Mouse (Mus musculus): Measurements from ENCODE around the gene Mrnip. TPM values are rescaled to one million over a fixed set of nuclear protein-coding genes. Genes with fewer than 3 reads are reported as not detected.

Mrnip gene
- total RNA-seq, 1 experiment, result 13.0 TPM

DNA sequence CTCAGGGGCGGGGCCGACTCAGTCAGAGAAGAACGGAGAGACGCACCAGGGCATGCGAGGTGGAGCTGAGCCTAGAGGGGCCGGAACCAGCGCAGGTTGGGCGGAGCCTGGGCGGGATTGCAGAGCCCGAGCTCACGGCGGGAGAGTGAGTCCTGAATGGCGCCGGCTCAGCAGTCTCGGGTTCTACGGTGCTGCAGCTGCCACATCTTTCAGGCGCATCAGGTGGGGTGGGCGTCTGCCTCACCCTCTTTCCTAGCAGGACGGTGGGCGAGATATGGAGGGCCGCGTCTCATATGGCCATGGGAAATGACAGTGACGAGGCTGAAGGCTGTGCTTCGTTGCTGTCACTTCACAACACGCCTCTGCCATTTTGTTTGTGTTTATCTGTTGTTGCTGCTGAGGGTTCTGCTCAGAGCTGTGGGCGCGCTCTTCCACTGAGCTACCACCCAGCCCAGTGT, 515 bp downstream of the Mrnip start:
- peaks cover 17% of the 10 kb centered on the region for H3K36me3 ChIP-seq (ENCODE audit: control insufficient read depth, insufficient read depth, low read length, poor library complexity, severe bottlenecking)
- peaks cover 0 to 4% of the 10 kb centered on the region in 2 experiments; a peak in 1 of 4 replicates for H3K4me1 ChIP-seq (ENCODE audit: control insufficient read depth in 2 of 2, insufficient read depth in 2 of 2, low read length in 2 of 2, poor library complexity in 1 of 2)
- H3K27ac ChIP-seq (ENCODE audit: insufficient read depth, low read depth, low read length, poor library complexity, severe bottlenecking), result no peak overlapping the region; the same call in 1 of the 2 replicates
- H3K4me3 ChIP-seq (ENCODE audit: insufficient read depth in 1 of 2, low read depth in 1 of 2, low read length in 2 of 2, poor library complexity in 1 of 2, severe bottlenecking in 1 of 2), result peak overlapping the region; percentile 89 to 90
- no peak for TF ChIP-seq ZNF384 (IDR thresholded peaks at IDR 0.05; ENCODE audit: low read depth, low read length)
- peak; percentile 61; the same call in 1 of the 2 replicates for TF ChIP-seq HCFC1 (IDR thresholded peaks at IDR 0.05; ENCODE audit: borderline replicate concordance, insufficient read depth, low read length)
- no peak for TF ChIP-seq CHD2 (IDR thresholded peaks at IDR 0.05; ENCODE audit: low read depth, low read length)
- no peak for TF ChIP-seq ZC3H11A (IDR thresholded peaks at IDR 0.05; ENCODE audit: borderline replicate concordance, low read depth, low read length)
- TF ChIP-seq MAFK (IDR thresholded peaks at IDR 0.05; ENCODE audit: insufficient read depth, low read depth, low read length), result no peak
- peak; percentile 98 for DNase-seq (ENCODE audit: low read depth, low spot score)
- H3K9ac ChIP-seq (ENCODE audit: insufficient read depth, low read depth, low read length, poor library complexity, severe bottlenecking), result peak overlapping the region; percentile 90
- in situ Hi-C loops (cut with MboI; ENCODE audit: low sequenced_read_pairs in 2 of 2, unreplicated experiment in 2 of 2), result no loop called here
- no peaks in the 10 kb centered on the region for H3K9me3 ChIP-seq (ENCODE audit: control insufficient read depth, insufficient read depth, low read depth, low read length)

DNA sequence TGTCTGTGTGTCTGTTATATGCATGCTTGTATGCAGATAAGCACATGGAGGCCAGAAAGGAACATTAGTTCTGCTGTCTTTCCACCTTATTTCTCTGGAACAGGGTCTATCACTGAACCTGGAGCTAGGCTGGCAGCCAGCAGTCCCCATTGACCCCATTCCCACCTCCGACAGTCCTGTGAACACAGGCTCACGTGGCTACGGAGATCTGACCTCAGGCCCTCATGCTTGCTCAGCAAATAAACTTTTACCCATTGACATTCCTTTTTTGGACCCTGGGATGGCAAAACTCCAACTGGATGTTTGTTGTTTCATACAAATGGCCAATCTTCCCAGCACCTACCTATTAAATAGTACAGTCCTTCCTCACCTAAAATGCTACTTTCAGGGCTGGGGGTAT, 2.1 kb downstream of the Mrnip start:
- Histone ChIP-seq H3K4me1 (ENCODE audit: control insufficient read depth in 2 of 2, insufficient read depth in 2 of 2, low read length in 2 of 2, poor library complexity in 1 of 2) (no peaks in the 10 kb centered on the region; a peak in 1 of 4 replicates), H3K27ac (ENCODE audit: insufficient read depth, low read depth, low read length, poor library complexity, severe bottlenecking) (no peak overlapping the region), H3K4me3 (ENCODE audit: insufficient read depth in 1 of 2, low read depth in 1 of 2, low read length in 2 of 2, poor library complexity in 1 of 2, severe bottlenecking in 1 of 2) (no peak overlapping the region), H3K9me3 (ENCODE audit: control insufficient read depth, insufficient read depth, low read depth, low read length) (no peaks in the 10 kb centered on the region), H3K9ac (ENCODE audit: insufficient read depth, low read depth, low read length, poor library complexity, severe bottlenecking) (no peak overlapping the region), H3K36me3 (ENCODE audit: control insufficient read depth, insufficient read depth, low read length, poor library complexity, severe bottlenecking) (peaks cover 12% of the 10 kb centered on the region)
- in situ Hi-C loops (cut with MboI; ENCODE audit: low sequenced_read_pairs in 2 of 2, unreplicated experiment in 2 of 2), result no loop called here
- no peak for TF ChIP-seq ZC3H11A (IDR thresholded peaks at IDR 0.05; ENCODE audit: borderline replicate concordance, low read depth, low read length)
- no peak for TF ChIP-seq HCFC1 (IDR thresholded peaks at IDR 0.05; ENCODE audit: borderline replicate concordance, insufficient read depth, low read length)
- no peak for TF ChIP-seq MAFK (IDR thresholded peaks at IDR 0.05; ENCODE audit: insufficient read depth, low read depth, low read length)
- no peak for TF ChIP-seq ZNF384 (IDR thresholded peaks at IDR 0.05; ENCODE audit: low read depth, low read length)
- no peak for TF ChIP-seq CHD2 (IDR thresholded peaks at IDR 0.05; ENCODE audit: low read depth, low read length)
- no peak for DNase-seq (ENCODE audit: low read depth, low spot score)

DNA sequence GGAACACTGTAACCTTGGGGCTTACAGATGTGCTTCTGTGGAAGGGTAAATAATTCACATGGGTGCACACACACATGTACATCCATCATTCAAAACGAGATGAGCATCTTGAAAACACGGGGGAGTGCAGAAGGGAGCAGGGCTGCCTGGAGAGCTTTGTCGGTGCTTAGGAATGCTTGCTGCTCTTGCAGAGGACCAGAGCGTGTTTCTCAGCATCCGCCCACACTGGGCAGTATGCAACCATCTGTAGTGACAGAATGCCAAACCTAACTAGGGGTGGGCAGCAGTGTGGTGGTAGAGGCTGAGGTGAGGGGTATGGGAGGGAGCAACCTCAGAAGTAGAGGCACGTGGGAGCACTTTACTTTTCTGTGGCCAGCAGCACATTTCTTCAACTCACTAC, 2.9 kb downstream of the Mrnip start:
- in situ Hi-C loops (cut with MboI; ENCODE audit: low sequenced_read_pairs in 2 of 2, unreplicated experiment in 2 of 2), result no loop called here
- no peak for DNase-seq (ENCODE audit: low read depth, low spot score)
- H3K36me3 ChIP-seq (ENCODE audit: control insufficient read depth, insufficient read depth, low read length, poor library complexity, severe bottlenecking), result peaks cover 12% of the 10 kb centered on the region
- no peak overlapping the region for H3K4me3 ChIP-seq (ENCODE audit: insufficient read depth in 1 of 2, low read depth in 1 of 2, low read length in 2 of 2, poor library complexity in 1 of 2, severe bottlenecking in 1 of 2)
- no peak for TF ChIP-seq ZNF384 (IDR thresholded peaks at IDR 0.05; ENCODE audit: low read depth, low read length)
- TF ChIP-seq HCFC1 (IDR thresholded peaks at IDR 0.05; ENCODE audit: borderline replicate concordance, insufficient read depth, low read length), result no peak
- no peak for TF ChIP-seq MAFK (IDR thresholded peaks at IDR 0.05; ENCODE audit: insufficient read depth, low read depth, low read length)
- no peak for TF ChIP-seq CHD2 (IDR thresholded peaks at IDR 0.05; ENCODE audit: low read depth, low read length)
- no peak for TF ChIP-seq ZC3H11A (IDR thresholded peaks at IDR 0.05; ENCODE audit: borderline replicate concordance, low read depth, low read length)
- no peaks in the 10 kb centered on the region for H3K9me3 ChIP-seq (ENCODE audit: control insufficient read depth, insufficient read depth, low read depth, low read length)
- no peak overlapping the region for H3K27ac ChIP-seq (ENCODE audit: insufficient read depth, low read depth, low read length, poor library complexity, severe bottlenecking)
- no peak overlapping the region for H3K9ac ChIP-seq (ENCODE audit: insufficient read depth, low read depth, low read length, poor library complexity, severe bottlenecking)
- no peaks in the 10 kb centered on the region; a peak in 1 of 4 replicates for H3K4me1 ChIP-seq (ENCODE audit: control insufficient read depth in 2 of 2, insufficient read depth in 2 of 2, low read length in 2 of 2, poor library complexity in 1 of 2)

DNA sequence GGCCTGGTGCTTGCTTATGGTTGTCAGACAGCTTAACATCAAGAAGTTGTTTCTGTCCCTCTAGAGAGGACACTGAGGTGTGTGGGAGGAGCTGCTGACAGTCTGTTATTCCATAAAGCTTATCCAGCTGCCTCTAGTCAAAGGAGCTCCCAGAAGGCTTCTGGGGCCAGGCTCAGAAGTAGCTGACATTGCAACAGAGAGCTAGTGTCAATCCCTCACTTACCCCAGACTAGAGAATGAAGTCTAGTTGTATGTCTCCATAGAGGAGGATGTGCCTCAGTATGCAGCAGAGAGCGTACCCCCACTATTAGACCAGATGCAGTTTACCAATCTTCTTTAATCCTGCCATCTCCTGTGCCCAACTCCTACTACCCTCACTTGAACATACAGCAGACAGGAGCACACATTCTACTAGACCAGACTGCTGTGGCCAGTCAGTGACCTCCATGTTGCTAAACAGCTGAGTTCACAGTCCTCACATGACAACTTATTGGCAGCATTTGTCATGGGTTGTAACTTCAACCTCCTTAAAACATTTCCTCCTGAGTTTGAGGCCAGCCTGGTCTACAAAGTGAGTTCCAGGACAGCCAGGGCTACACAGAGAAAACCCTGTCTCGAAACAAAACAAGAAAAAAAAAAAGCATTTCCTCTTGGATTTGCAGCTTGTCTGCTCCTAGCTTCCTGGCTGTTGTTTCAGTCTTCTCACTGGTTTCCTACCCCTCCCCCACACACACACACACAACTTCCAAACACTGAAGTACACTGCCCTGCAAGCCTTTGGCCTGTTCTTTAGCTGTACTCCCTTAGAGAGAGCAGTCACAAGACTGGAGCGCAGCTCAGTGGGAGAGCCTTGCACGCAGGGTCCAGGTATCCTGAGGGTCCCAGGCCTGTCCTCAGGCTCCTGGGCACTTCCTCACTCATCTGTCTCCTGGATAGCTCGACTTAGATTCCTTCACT, 4.6 kb downstream of the Mrnip start:
- in situ Hi-C loops (cut with MboI; ENCODE audit: low sequenced_read_pairs in 2 of 2, unreplicated experiment in 2 of 2), result no loop called here
- H3K9ac ChIP-seq (ENCODE audit: insufficient read depth, low read depth, low read length, poor library complexity, severe bottlenecking), result no peak overlapping the region
- TF ChIP-seq ZNF384 (IDR thresholded peaks at IDR 0.05; ENCODE audit: low read depth, low read length), result no peak
- TF ChIP-seq HCFC1 (IDR thresholded peaks at IDR 0.05; ENCODE audit: borderline replicate concordance, insufficient read depth, low read length), result no peak
- no peak for TF ChIP-seq MAFK (IDR thresholded peaks at IDR 0.05; ENCODE audit: insufficient read depth, low read depth, low read length)
- no peak for TF ChIP-seq CHD2 (IDR thresholded peaks at IDR 0.05; ENCODE audit: low read depth, low read length)
- no peak for TF ChIP-seq ZC3H11A (IDR thresholded peaks at IDR 0.05; ENCODE audit: borderline replicate concordance, low read depth, low read length)
- DNase-seq (ENCODE audit: low read depth, low spot score), result no peak
- no peak overlapping the region for H3K27ac ChIP-seq (ENCODE audit: insufficient read depth, low read depth, low read length, poor library complexity, severe bottlenecking)
- peaks cover 12% of the 10 kb centered on the region for H3K36me3 ChIP-seq (ENCODE audit: control insufficient read depth, insufficient read depth, low read length, poor library complexity, severe bottlenecking)
- no peaks in the 10 kb centered on the region; a peak in 1 of 4 replicates for H3K4me1 ChIP-seq (ENCODE audit: control insufficient read depth in 2 of 2, insufficient read depth in 2 of 2, low read length in 2 of 2, poor library complexity in 1 of 2)
- H3K4me3 ChIP-seq (ENCODE audit: insufficient read depth in 1 of 2, low read depth in 1 of 2, low read length in 2 of 2, poor library complexity in 1 of 2, severe bottlenecking in 1 of 2), result no peak overlapping the region
- H3K9me3 ChIP-seq (ENCODE audit: control insufficient read depth, insufficient read depth, low read depth, low read length), result no peaks in the 10 kb centered on the region
